Mouse (Mus musculus) CD4-positive naive resting alpha-beta T cell, adult 57 days (primary cell): Measurements from ENCODE around the gene Slc26a11. TPM values are rescaled to one million over a fixed set of nuclear protein-coding genes. Genes with fewer than 3 reads are reported as not detected.

Experiments used
- total RNA-seq: library from RNA; stranded (reverse); gene quantifications from one replicate; pipeline ENCODE4 v1.2.4, GENCODE M21; 2023

Slc26a11 gene
- 24.2 TPM for total RNA-seq

DNA sequence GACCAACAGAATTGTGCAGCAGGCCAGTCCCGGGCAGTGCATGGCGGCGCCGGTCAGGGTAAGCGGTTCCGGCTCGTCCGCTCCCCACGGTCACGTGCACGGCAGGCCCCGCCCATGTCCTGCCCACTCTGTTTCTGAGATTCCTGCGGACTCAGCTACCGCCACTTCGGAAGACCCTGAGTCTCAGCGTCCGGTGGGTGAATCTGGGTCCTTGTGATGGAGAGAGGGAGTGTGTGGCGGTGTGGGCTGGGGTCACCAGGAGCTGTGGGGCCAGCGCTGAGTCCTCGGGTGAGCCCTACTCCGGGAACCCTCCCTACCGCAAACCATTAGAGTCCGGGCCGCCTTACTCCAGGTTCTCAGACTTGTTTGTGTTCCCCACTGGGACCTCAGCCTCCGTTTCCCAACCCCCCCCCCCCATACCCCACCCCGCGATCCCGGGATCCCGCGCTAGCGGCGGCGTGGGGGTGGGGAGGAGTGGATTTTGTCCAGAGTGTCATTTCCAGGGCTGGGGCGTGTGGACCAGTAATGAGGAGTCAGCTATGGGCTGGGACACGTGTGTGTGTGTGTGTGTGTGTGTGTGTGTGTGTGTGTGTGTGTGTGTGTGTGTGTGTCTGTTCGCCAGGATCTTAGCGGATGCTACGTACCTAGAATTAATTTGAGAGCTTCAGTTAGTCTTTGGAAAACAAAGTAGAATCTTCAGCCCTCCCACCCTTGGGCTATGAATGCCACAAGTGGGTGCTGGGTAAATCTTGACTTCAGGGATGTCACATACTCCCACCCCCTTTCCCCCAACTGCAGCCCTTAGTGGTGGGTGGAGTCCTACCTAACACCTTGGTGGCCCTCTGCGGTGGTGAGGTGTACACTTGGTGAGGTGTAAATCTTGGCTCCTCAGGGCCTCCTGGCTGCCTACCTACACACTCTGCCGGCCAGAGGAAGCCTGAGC, at the start of gene Slc26a11, which contains the start of gene Sgsh:
Slc26a11 (plus strand) TSS at position 115 of the 943 bp plus-strand sequence.
Sgsh (minus strand) TSS at position 94 of the 943 bp plus-strand sequence.

DNA sequence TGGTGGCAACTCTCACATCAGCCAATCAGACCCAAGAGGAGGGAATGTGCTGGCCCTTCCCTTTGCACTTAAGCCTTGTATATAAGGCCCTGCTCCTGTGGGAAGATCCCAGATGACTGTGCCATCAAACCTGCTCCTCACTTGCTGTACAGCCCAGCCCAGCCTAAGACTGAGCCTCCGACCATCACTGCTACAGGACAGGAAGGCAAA, 47.8 kb upstream of the Slc26a11 start, which contains the start of gene Card14:
Card14 (plus strand) TSS at position 111 of the 210 bp plus-strand sequence.

DNA sequence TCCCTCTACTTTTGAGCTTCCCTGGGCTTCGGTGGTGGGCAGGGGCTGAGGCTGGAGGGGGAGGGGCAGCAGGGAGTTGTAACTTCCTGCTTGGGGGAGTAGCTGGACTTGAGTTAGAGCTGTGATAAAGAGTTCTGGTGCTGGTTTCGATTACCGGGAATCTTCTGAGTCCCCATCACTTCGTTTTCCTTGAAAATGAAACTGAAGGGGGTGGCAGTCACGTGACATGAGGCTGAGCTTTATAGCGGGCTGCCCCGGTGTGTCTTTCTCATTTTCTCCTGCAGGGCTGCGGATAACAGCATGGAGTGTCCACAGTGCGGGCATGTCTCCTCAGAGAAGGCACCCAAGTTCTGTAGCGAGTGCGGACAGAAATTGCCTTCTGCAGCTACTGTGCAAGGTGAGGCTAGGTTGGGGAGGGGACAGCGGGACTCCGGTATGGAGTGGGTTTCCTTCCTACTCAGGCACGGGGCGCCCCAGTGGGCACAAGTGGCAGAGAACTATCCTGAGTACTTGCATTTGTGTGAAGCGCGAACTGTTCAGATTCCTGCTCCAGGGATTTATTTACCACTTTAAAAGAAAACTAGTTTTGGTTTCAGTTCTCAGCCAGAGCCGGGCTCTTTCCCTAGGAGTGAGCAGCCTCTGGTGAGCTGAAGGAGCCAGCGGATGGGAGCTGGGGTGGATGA, 37.6 kb downstream of the Slc26a11 start, which contains the start of gene Rnf213:
Rnf213 (plus strand) TSS at position 301 of the 683 bp plus-strand sequence.

Other genes with a start within 250 kb of the Slc26a11 start
- gene Tbc1d16, start 127.1 kb upstream of the Slc26a11 start, total RNA-seq, result 3.6 TPM
- gene Ccdc40, start 127.0 kb upstream of the Slc26a11 start, total RNA-seq, result 0.86 TPM
- gene Gaa, start 87.7 kb upstream of the Slc26a11 start, total RNA-seq, result 37.9 TPM
- 203 TPM for gene Eif4a3, start 55.5 kb upstream of the Slc26a11 start, total RNA-seq
- not detected for gene Card14, start 47.8 kb upstream of the Slc26a11 start, total RNA-seq
- 19.6 TPM for gene Sgsh, start within 50 bp of the Slc26a11 start, total RNA-seq
- gene Rnf213, start 37.5 kb downstream of the Slc26a11 start, total RNA-seq, result 115 TPM
- 32.0 TPM for gene Endov, start 135.8 kb downstream of the Slc26a11 start, total RNA-seq
- 0.30 TPM for gene Nptx1, start 192.2 kb downstream of the Slc26a11 start, total RNA-seq
- gene Rptor, start 247.3 kb downstream of the Slc26a11 start, total RNA-seq, result 84.0 TPM